Mouse (Mus musculus) limb, embryonic 15.5 days (tissue): Measurements from ENCODE around the gene Nhsl1. TPM values are rescaled to one million over a fixed set of nuclear protein-coding genes. Genes with fewer than 3 reads are reported as not detected.

Experiments
- ATAC-seq: fragments of 200-750 bp; cut with Nextera tagmentation; 2 replicates; pipeline ENCODE4 v1.8.0; 2017; ENCODE audit warnings: low read depth, moderate TSS enrichment; ENCODE audit not compliant: insufficient number of reproducible peaks, low FRiP score, low TSS enrichment
- H3K27ac ChIP-seq: fragments of 300-500 bp; sonication (generic); 2 replicates; pipeline ENCODE4 v1.5.1; 2015; ENCODE audit warnings: moderate library complexity, mild to moderate bottlenecking, inconsistent platforms
- H3K27me3 ChIP-seq: fragments of 300-500 bp; sonication (generic); 2 replicates; pipeline ENCODE4 v1.6.1; 2015; ENCODE audit warnings: inconsistent platforms
- H3K36me3 ChIP-seq: fragments of 300-500 bp; sonication (generic); 2 replicates; pipeline ENCODE4 v1.6.1; 2015; ENCODE audit warnings: inconsistent platforms
- H3K4me1 ChIP-seq: fragments of 300-500 bp; sonication (generic); 2 replicates; pipeline ENCODE4 v1.6.1; 2015; ENCODE audit warnings: inconsistent platforms
- H3K4me2 ChIP-seq: fragments of 300-500 bp; sonication (generic); 2 replicates; pipeline ENCODE4 v1.6.1; 2015; ENCODE audit warnings: mild to moderate bottlenecking, inconsistent platforms
- H3K4me3 ChIP-seq: fragments of 300-500 bp; sonication (generic); 2 replicates; pipeline ENCODE4 v1.5.1; 2015; ENCODE audit warnings: mild to moderate bottlenecking, inconsistent platforms
- H3K9ac ChIP-seq: fragments of 300-500 bp; sonication (generic); 2 replicates; pipeline ENCODE4 v1.6.1; 2015; ENCODE audit warnings: inconsistent platforms
- H3K9me3 ChIP-seq: fragments of 300-500 bp; sonication (generic); 2 replicates; pipeline ENCODE4 v1.6.1; 2016; ENCODE audit warnings: inconsistent platforms
- WGBS: fragments of 180-500 bp; shearing (Covaris S2); methylation state at CpG from one replicate; pipeline ENCODE4 v1.1.7; 2015; 5-methylcytosine and 5-hydroxymethylcytosine counted together
- polyA plus RNA-seq: library from polyadenylated mRNA; unstranded; fragments of >200 nt; fragmentation: Nextera tagmentation; extraction: Ambion mirVana; gene quantifications from 2 replicates; pipeline ENCODE4 v1.2.1, GENCODE M21; 2015

Gene Nhsl1
- polyA plus RNA-seq, 1 experiment from 2014 or later, result 11.5 TPM

- 61% methylated on average over 5 of the region's 5 CpGs for WGBS
- no peak for ATAC-seq
Measured at GRCm38 (mm10) chr10:18328331-18328908, 9.6 kb downstream of the Nhsl1 start.

GRCm38 (mm10) chr10:18329096-18330038 is 10.6 kb downstream of the Nhsl1 start:
- Histone ChIP-seq H3K27ac (0 out of 2 replicates have a peak overlapping the region, but pooled peaks have one; percentile 8), H3K9me3 (no peaks in the 10 kb centered on the region), H3K36me3 (no peaks in the 10 kb centered on the region), H3K4me2 (peak overlapping the region; percentile 53), H3K4me3 (peak overlapping the region; percentile 32), H3K4me1 (peaks cover 16% of the 10 kb centered on the region), H3K27me3 (no peaks in the 10 kb centered on the region), H3K9ac (0 out of 2 replicates have a peak overlapping the region, but pooled peaks have one; percentile 4)
- WGBS, result 7% methylated on average over 22 of the region's 23 CpGs
- 0 out of 2 replicates have a peak, but pooled peaks have one; percentile 33 for ATAC-seq

More at GRCm38 (mm10) chr10:18328331-18328908, 9.6 kb downstream of the Nhsl1 start:
- H3K36me3 ChIP-seq, result no peaks in the 10 kb centered on the region
- no peaks in the 10 kb centered on the region for H3K27me3 ChIP-seq
- no peak overlapping the region for H3K9ac ChIP-seq
- H3K4me2 ChIP-seq, result no peak overlapping the region
- no peaks in the 10 kb centered on the region for H3K9me3 ChIP-seq
- H3K4me3 ChIP-seq, result no peak overlapping the region
- H3K27ac ChIP-seq, result no peak overlapping the region
- H3K4me1 ChIP-seq, result peaks cover 16% of the 10 kb centered on the region

- H3K36me3 ChIP-seq, result no peaks in the 10 kb centered on the region
- 87% methylated on average over 5 of the region's 5 CpGs for WGBS
- no peaks in the 10 kb centered on the region for H3K27me3 ChIP-seq
- no peak overlapping the region for H3K4me2 ChIP-seq
- peaks cover 16% of the 10 kb centered on the region for H3K4me1 ChIP-seq
- H3K4me3 ChIP-seq, result no peak overlapping the region
- no peak overlapping the region for H3K9ac ChIP-seq
- no peak overlapping the region for H3K27ac ChIP-seq
- no peak for ATAC-seq
- no peaks in the 10 kb centered on the region for H3K9me3 ChIP-seq
Measured at GRCm38 (mm10) chr10:18330445-18330844, 11.7 kb downstream of the Nhsl1 start.

- Histone ChIP-seq H3K4me2 (no peak overlapping the region), H3K27me3 (no peaks in the 10 kb centered on the region), H3K4me3 (no peak overlapping the region), H3K4me1 (peaks cover 11% of the 10 kb centered on the region), H3K9ac (no peak overlapping the region), H3K36me3 (no peaks in the 10 kb centered on the region), H3K9me3 (no peaks in the 10 kb centered on the region), H3K27ac (no peak overlapping the region)
- no peak for ATAC-seq
- WGBS, result 51% methylated on average over 4 of the region's 4 CpGs
Measured at GRCm38 (mm10) chr10:18333575-18333974, 14.8 kb downstream of the Nhsl1 start.

GRCm38 (mm10) chr10:18334176-18334575 is 15.4 kb downstream of the Nhsl1 start:
- H3K27me3 ChIP-seq, result no peaks in the 10 kb centered on the region
- no peaks in the 10 kb centered on the region for H3K36me3 ChIP-seq
- no peak overlapping the region for H3K27ac ChIP-seq
- H3K9ac ChIP-seq, result no peak overlapping the region
- no peak for ATAC-seq
- 97% methylated on average over 4 of the region's 4 CpGs for WGBS
- H3K4me1 ChIP-seq, result peaks cover 7% of the 10 kb centered on the region
- no peak overlapping the region for H3K4me3 ChIP-seq
- H3K4me2 ChIP-seq, result no peak overlapping the region
- no peaks in the 10 kb centered on the region for H3K9me3 ChIP-seq

GRCm38 (mm10) chr10:18334734-18335133 is 15.9 kb downstream of the Nhsl1 start:
- no peak for ATAC-seq
- Histone ChIP-seq H3K9ac (no peak overlapping the region), H3K27me3 (no peaks in the 10 kb centered on the region), H3K4me3 (no peak overlapping the region), H3K4me2 (no peak overlapping the region), H3K4me1 (peaks cover 2% of the 10 kb centered on the region), H3K9me3 (no peaks in the 10 kb centered on the region), H3K27ac (no peak overlapping the region), H3K36me3 (no peaks in the 10 kb centered on the region)
- WGBS, result 91% methylated on average over 9 of the region's 9 CpGs

- Histone ChIP-seq H3K4me3 (no peak overlapping the region), H3K4me1 (peaks cover 3% of the 10 kb centered on the region; the same call in 1 of the 2 replicates), H3K27ac (no peak overlapping the region), H3K9me3 (no peaks in the 10 kb centered on the region), H3K9ac (no peak overlapping the region), H3K36me3 (no peaks in the 10 kb centered on the region), H3K27me3 (no peaks in the 10 kb centered on the region), H3K4me2 (no peak overlapping the region)
- ATAC-seq, result no peak
- 79% methylated on average over 5 of the region's 5 CpGs for WGBS
Measured at GRCm38 (mm10) chr10:18337725-18338124, 18.9 kb downstream of the Nhsl1 start.

GRCm38 (mm10) chr10:18339386-18339785 is 20.6 kb downstream of the Nhsl1 start:
- WGBS, result 85% methylated on average over 6 of the region's 6 CpGs
- Histone ChIP-seq H3K4me2 (no peak overlapping the region), H3K9ac (no peak overlapping the region), H3K27me3 (no peaks in the 10 kb centered on the region), H3K4me1 (peaks cover 3% of the 10 kb centered on the region; the same call in 1 of the 2 replicates), H3K4me3 (no peak overlapping the region), H3K27ac (no peak overlapping the region), H3K9me3 (no peaks in the 10 kb centered on the region), H3K36me3 (no peaks in the 10 kb centered on the region)
- ATAC-seq, result no peak

- no peaks in the 10 kb centered on the region for H3K9me3 ChIP-seq
- WGBS, result 97% methylated on average over 1 of the region's 1 CpGs
- ATAC-seq, result no peak
- no peak overlapping the region for H3K9ac ChIP-seq
- H3K4me1 ChIP-seq, result peaks cover 3% of the 10 kb centered on the region; the same call in 1 of the 2 replicates
- H3K27ac ChIP-seq, result no peak overlapping the region
- H3K4me3 ChIP-seq, result no peak overlapping the region
- H3K4me2 ChIP-seq, result no peak overlapping the region
- no peaks in the 10 kb centered on the region for H3K27me3 ChIP-seq
- no peaks in the 10 kb centered on the region for H3K36me3 ChIP-seq
Measured at GRCm38 (mm10) chr10:18340930-18341329, 22.1 kb downstream of the Nhsl1 start.

- H3K4me3 ChIP-seq, result 0 out of 2 replicates have a peak overlapping the region, but pooled peaks have one; percentile 3
- no peak overlapping the region for H3K9ac ChIP-seq
- no peaks in the 10 kb centered on the region for H3K9me3 ChIP-seq
- peak overlapping the region; percentile 38; the same call in 1 of the 2 replicates for H3K27ac ChIP-seq
- no peak for ATAC-seq
- H3K27me3 ChIP-seq, result no peaks in the 10 kb centered on the region
- no peaks in the 10 kb centered on the region for H3K36me3 ChIP-seq
- WGBS, result 21% methylated on average over 15 of the region's 15 CpGs
- H3K4me2 ChIP-seq, result peak overlapping the region; percentile 25; the same call in 1 of the 2 replicates
- H3K4me1 ChIP-seq, result peaks cover 3% of the 10 kb centered on the region; the same call in 1 of the 2 replicates
Measured at GRCm38 (mm10) chr10:18341444-18342196, 22.8 kb downstream of the Nhsl1 start.

- no peak overlapping the region for H3K4me3 ChIP-seq
- no peaks in the 10 kb centered on the region for H3K27me3 ChIP-seq
- 88% methylated on average over 15 of the region's 15 CpGs for WGBS
- H3K9me3 ChIP-seq, result no peaks in the 10 kb centered on the region
- no peaks in the 10 kb centered on the region for H3K36me3 ChIP-seq
- ATAC-seq, result no peak
- no peak overlapping the region for H3K4me2 ChIP-seq
- no peaks in the 10 kb centered on the region for H3K4me1 ChIP-seq
- H3K9ac ChIP-seq, result no peak overlapping the region
- no peak overlapping the region for H3K27ac ChIP-seq
Measured at GRCm38 (mm10) chr10:18347231-18347630, 28.4 kb downstream of the Nhsl1 start.
